Mouse (Mus musculus): ENCODE results near the gene Barhl1. TPM values are rescaled to one million over a fixed set of nuclear protein-coding genes. Genes with fewer than 3 reads are reported as not detected.

Gene Barhl1
- polyA plus RNA-seq, 1 experiment from 2014 or later, result not detected

DNA sequence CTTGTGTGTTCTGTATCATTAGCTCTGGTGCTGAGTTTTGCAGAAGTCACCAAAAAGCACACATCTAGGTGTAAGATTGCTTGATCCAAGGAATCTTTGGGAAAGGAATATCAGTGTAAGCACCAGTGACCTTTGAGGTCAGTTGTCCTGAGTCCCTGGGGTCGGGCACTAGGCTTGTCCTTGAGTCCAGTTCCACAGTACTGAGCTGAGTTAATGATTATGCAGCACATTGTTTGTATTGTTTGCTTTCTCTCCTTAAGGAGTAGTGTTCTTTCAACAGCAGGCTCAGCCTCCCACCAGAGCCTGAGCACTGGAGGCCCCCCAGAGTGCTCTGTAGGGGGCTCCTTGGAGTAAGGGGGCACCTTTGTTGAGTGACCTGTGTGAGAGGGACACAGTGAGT, 23.7 kb downstream of the Barhl1 start:
- Histone ChIP-seq H3K4me3 (ENCODE audit: low read length) (no peak overlapping the region), H3K27ac (ENCODE audit: low read length) (no peak overlapping the region), H3K9ac (ENCODE audit: low read depth, low read length) (no peak overlapping the region), H3K4me1 (ENCODE audit: control insufficient read depth, insufficient read depth, low read length) (0 out of 2 replicates have a peak, but pooled peaks cover 4% of the 10 kb centered on the region), H3K36me3 (ENCODE audit: control insufficient read depth, insufficient read depth, low read length) (0 out of 2 replicates have a peak, but pooled peaks cover 3% of the 10 kb centered on the region), H3K4me2 (ENCODE audit: low read depth, low read length) (no peak overlapping the region), H3K27me3 (replicated peaks; ENCODE audit: control insufficient read depth, insufficient read depth, low read length) (no peaks in the 10 kb centered on the region), H3K9me3 (ENCODE audit: control insufficient read depth, low read length) (no peaks in the 10 kb centered on the region)
- no peak for ATAC-seq
- 38% methylated on average over 1 of the region's 1 CpGs for WGBS

DNA sequence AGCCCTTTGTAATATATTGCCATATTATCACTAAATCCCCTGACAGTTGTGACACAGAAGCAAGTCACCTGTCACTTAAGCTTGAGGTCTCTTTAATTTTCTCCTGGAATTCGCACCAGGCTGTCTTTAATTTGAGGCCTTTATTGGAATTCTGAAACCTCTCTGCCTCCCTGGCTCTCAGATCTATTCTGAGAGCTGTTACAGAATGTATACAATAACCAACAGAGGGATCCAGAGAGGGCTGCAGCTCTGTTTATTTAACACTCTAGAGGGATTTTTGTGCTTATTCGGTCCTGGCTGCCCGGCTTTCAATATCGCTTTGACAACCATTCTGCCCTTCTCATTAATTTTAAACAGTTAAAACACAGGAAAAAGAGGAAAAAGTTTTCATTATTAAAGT, 31.6 kb downstream of the Barhl1 start:
- H3K27ac ChIP-seq (ENCODE audit: low read length), result no peak overlapping the region
- 44% methylated on average over 4 of the region's 4 CpGs for WGBS
- H3K4me3 ChIP-seq (ENCODE audit: low read length), result no peak overlapping the region
- H3K36me3 ChIP-seq (ENCODE audit: control insufficient read depth, insufficient read depth, low read length), result 0 out of 2 replicates have a peak, but pooled peaks cover 3% of the 10 kb centered on the region
- no peaks in the 10 kb centered on the region for H3K27me3 ChIP-seq (replicated peaks; ENCODE audit: control insufficient read depth, insufficient read depth, low read length)
- no peaks in the 10 kb centered on the region for H3K9me3 ChIP-seq (ENCODE audit: control insufficient read depth, low read length)
- ATAC-seq, result no peak
- H3K4me1 ChIP-seq (ENCODE audit: control insufficient read depth, insufficient read depth, low read length), result no peaks in the 10 kb centered on the region
- no peak overlapping the region for H3K4me2 ChIP-seq (ENCODE audit: low read depth, low read length)
- H3K9ac ChIP-seq (ENCODE audit: low read depth, low read length), result no peak overlapping the region

DNA sequence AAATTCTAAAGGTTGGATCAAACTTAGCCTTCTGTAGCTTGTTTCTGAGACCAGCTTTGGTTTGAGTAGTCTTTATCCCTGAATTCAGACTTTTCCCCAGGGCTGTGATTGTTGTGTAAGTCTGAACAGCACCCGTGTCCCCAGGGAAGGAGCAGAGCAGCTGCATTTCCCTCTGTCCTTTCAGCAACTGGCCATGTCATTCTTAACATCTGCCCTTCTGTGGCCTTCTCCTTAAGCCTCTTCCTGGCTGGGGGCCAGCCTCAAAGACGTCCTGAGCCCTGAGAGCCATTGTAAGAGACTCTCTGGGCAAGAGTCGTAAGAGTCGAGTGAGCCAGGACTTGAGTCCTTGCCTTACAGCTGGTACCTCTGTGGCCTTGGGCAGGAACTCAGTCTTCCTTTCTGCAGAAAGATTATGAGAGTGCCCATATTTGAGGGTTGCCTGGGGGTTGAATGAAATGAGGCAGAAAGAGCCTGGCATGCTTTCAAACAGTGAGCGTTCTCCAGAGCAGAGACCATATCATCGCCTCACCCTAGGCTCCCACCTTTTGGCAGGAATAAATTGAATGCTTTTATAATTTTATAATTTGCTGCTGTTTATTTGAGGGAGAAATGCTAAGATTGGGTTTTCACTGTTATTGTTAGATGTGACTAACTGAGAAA, 33.5 kb downstream of the Barhl1 start:
- Histone ChIP-seq H3K4me3 (ENCODE audit: low read length) (no peak overlapping the region), H3K27me3 (replicated peaks; ENCODE audit: control insufficient read depth, insufficient read depth, low read length) (no peaks in the 10 kb centered on the region), H3K4me1 (ENCODE audit: control insufficient read depth, insufficient read depth, low read length) (no peaks in the 10 kb centered on the region), H3K9me3 (ENCODE audit: control insufficient read depth, low read length) (no peaks in the 10 kb centered on the region), H3K4me2 (ENCODE audit: low read depth, low read length) (no peak overlapping the region), H3K9ac (ENCODE audit: low read depth, low read length) (no peak overlapping the region), H3K36me3 (ENCODE audit: control insufficient read depth, insufficient read depth, low read length) (0 out of 2 replicates have a peak, but pooled peaks cover 3% of the 10 kb centered on the region), H3K27ac (ENCODE audit: low read length) (no peak overlapping the region)
- WGBS, result 75% methylated on average over 6 of the region's 6 CpGs
- no peak for ATAC-seq

- H3K27me3 ChIP-seq (replicated peaks; ENCODE audit: control insufficient read depth, insufficient read depth, low read length), result no peaks in the 10 kb centered on the region
- H3K36me3 ChIP-seq (ENCODE audit: control insufficient read depth, insufficient read depth, low read length), result 0 out of 2 replicates have a peak, but pooled peaks cover 3% of the 10 kb centered on the region
- H3K27ac ChIP-seq (ENCODE audit: low read length), result no peak overlapping the region
- 84% methylated on average over 3 of the region's 3 CpGs for WGBS
- H3K4me1 ChIP-seq (ENCODE audit: control insufficient read depth, insufficient read depth, low read length), result no peaks in the 10 kb centered on the region
- no peak overlapping the region for H3K9ac ChIP-seq (ENCODE audit: low read depth, low read length)
- no peak for ATAC-seq
- no peak overlapping the region for H3K4me3 ChIP-seq (ENCODE audit: low read length)
- no peak overlapping the region for H3K4me2 ChIP-seq (ENCODE audit: low read depth, low read length)
- H3K9me3 ChIP-seq (ENCODE audit: control insufficient read depth, low read length), result no peaks in the 10 kb centered on the region
Observed at GRCm38 (mm10) chr2:28882047-28882446, 34.4 kb downstream of the Barhl1 start.

GRCm38 (mm10) chr2:28881275-28881674, 35.2 kb downstream of the Barhl1 start:
- Histone ChIP-seq H3K9me3 (ENCODE audit: control insufficient read depth, low read length) (no peaks in the 10 kb centered on the region), H3K27ac (ENCODE audit: low read length) (no peak overlapping the region), H3K4me3 (ENCODE audit: low read length) (no peak overlapping the region), H3K9ac (ENCODE audit: low read depth, low read length) (no peak overlapping the region), H3K4me1 (ENCODE audit: control insufficient read depth, insufficient read depth, low read length) (no peaks in the 10 kb centered on the region), H3K27me3 (replicated peaks; ENCODE audit: control insufficient read depth, insufficient read depth, low read length) (no peaks in the 10 kb centered on the region), H3K4me2 (ENCODE audit: low read depth, low read length) (no peak overlapping the region), H3K36me3 (ENCODE audit: control insufficient read depth, insufficient read depth, low read length) (0 out of 2 replicates have a peak, but pooled peaks cover 3% of the 10 kb centered on the region)
- 87% methylated on average over 3 of the region's 3 CpGs for WGBS
- no peak for ATAC-seq

DNA sequence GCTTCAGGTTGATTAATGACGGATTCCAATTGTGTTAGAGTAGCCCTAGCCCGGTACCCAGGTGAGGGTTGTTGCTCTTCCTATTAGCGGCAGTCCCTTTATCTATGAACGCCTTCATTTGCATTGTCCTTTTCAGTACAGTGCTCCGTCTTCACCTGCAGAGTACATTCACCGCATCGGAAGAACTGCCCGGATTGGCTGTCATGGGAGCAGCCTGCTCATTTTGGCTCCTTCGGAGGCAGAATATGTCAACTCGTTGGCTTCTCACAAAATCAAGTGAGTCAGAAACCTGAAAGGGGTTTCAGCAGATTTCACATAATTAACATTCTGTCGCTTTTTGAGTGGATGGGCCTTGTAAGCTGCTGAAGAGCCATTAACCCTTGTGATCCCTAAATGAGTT, 40.9 kb downstream of the Barhl1 start:
- Histone ChIP-seq H3K27ac (ENCODE audit: low read length) (no peak overlapping the region), H3K27me3 (replicated peaks; ENCODE audit: control insufficient read depth, insufficient read depth, low read length) (no peaks in the 10 kb centered on the region), H3K9ac (ENCODE audit: low read depth, low read length) (no peak overlapping the region), H3K4me3 (ENCODE audit: low read length) (no peak overlapping the region), H3K36me3 (ENCODE audit: control insufficient read depth, insufficient read depth, low read length) (no peaks in the 10 kb centered on the region), H3K4me2 (ENCODE audit: low read depth, low read length) (no peak overlapping the region), H3K9me3 (ENCODE audit: control insufficient read depth, low read length) (no peaks in the 10 kb centered on the region), H3K4me1 (ENCODE audit: control insufficient read depth, insufficient read depth, low read length) (no peaks in the 10 kb centered on the region)
- 88% methylated on average over 11 of the region's 11 CpGs for WGBS
- ATAC-seq, result no peak

DNA sequence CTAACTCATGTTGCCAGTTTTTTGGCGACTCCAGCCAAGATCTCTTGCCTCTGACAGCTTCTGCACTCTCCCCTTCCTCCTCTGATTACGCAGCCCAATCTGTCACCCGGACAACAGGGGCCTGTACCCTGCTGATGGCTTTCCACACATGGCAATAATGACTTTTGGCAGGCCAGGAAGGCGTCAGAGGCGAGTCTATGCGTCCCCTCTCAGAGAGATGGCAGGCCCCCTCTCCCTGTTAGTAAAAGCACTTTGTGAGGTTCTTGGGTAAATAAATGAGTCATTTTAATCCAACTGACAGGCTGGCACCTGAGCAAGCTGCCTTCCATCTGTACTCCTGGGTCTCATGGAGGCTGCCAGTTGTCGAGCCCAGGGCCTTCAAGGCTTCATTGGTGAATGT, 49.0 kb downstream of the Barhl1 start:
- H3K4me2 ChIP-seq (ENCODE audit: low read depth, low read length), result no peak overlapping the region
- H3K4me1 ChIP-seq (ENCODE audit: control insufficient read depth, insufficient read depth, low read length), result no peaks in the 10 kb centered on the region
- H3K9me3 ChIP-seq (ENCODE audit: control insufficient read depth, low read length), result no peaks in the 10 kb centered on the region
- no peak overlapping the region for H3K9ac ChIP-seq (ENCODE audit: low read depth, low read length)
- H3K4me3 ChIP-seq (ENCODE audit: low read length), result no peak overlapping the region
- WGBS, result 70% methylated on average over 7 of the region's 7 CpGs
- no peak for ATAC-seq
- H3K36me3 ChIP-seq (ENCODE audit: control insufficient read depth, insufficient read depth, low read length), result no peaks in the 10 kb centered on the region; the same call in 1 of the 2 replicates
- H3K27ac ChIP-seq (ENCODE audit: low read length), result no peak overlapping the region
- H3K27me3 ChIP-seq (replicated peaks; ENCODE audit: control insufficient read depth, insufficient read depth, low read length), result no peaks in the 10 kb centered on the region

DNA sequence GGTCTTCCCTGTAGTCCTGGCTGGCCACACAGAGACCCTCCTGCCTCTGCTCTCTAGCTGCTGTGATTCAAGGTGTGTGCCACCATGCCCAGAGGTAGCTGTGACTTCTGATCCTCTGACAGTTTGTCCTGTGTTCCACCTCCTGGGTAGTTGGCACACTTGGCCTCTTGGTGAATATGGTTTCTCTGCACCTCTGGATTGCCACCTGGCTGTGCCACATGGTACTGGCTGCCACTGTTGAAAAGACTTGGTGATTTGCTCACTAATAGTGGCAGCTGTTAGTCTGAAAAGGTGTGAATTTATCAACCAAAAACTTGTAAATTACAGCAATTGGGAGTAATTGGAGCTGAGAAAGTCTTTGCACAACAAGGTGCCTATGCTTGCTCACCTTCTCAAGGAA, 52.6 kb downstream of the Barhl1 start:
- H3K9me3 ChIP-seq (ENCODE audit: control insufficient read depth, low read length), result no peaks in the 10 kb centered on the region
- H3K4me1 ChIP-seq (ENCODE audit: control insufficient read depth, insufficient read depth, low read length), result no peaks in the 10 kb centered on the region
- no peaks in the 10 kb centered on the region; the same call in 1 of the 2 replicates for H3K36me3 ChIP-seq (ENCODE audit: control insufficient read depth, insufficient read depth, low read length)
- no peak for ATAC-seq
- no peak overlapping the region for H3K9ac ChIP-seq (ENCODE audit: low read depth, low read length)
- H3K27ac ChIP-seq (ENCODE audit: low read length), result no peak overlapping the region
- no peak overlapping the region for H3K4me2 ChIP-seq (ENCODE audit: low read depth, low read length)
- no peak overlapping the region for H3K4me3 ChIP-seq (ENCODE audit: low read length)
- H3K27me3 ChIP-seq (replicated peaks; ENCODE audit: control insufficient read depth, insufficient read depth, low read length), result no peaks in the 10 kb centered on the region

DNA sequence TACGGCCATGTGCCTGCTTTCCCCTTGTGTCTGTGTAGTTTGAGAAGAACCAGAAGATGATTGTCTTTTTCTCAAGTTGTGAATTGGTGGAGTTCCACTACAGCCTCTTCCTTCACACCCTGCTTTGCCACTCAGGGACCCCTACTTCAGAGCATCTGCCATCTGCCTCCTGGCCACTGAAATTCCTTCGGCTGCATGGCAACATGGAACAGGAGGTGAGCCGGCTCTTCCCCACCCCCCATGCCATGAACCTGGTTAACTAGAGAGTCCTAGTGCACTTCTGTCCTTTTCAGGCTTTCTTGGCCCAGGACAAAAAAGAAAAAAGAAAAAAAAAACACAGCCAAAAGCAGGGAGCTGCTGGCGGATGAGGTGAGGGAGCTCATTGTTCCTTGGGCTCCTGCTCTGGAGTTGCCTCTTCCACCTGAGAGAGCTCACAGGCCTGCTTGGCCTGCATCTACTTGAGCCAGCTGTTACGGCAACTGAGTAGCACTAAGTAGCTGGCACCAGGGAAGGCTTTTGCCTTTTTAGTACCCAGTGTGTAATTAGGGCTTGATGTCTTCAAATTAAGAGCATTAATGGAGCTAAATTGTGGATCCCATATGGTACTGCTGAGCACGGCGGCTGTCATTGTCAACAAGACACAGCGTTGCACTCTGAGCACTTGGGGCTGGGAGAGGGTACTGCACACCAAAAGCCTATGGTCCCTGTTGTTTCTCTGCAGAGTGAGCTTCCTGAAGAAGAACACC, 55.6 kb downstream of the Barhl1 start:
- no peaks in the 10 kb centered on the region for H3K4me1 ChIP-seq (ENCODE audit: control insufficient read depth, insufficient read depth, low read length)
- no peak for ATAC-seq
- H3K9ac ChIP-seq (ENCODE audit: low read depth, low read length), result no peak overlapping the region
- no peaks in the 10 kb centered on the region for H3K9me3 ChIP-seq (ENCODE audit: control insufficient read depth, low read length)
- H3K27ac ChIP-seq (ENCODE audit: low read length), result no peak overlapping the region
- H3K36me3 ChIP-seq (ENCODE audit: control insufficient read depth, insufficient read depth, low read length), result no peaks in the 10 kb centered on the region; the same call in 1 of the 2 replicates
- 91% methylated on average over 8 of the region's 8 CpGs for WGBS
- H3K4me2 ChIP-seq (ENCODE audit: low read depth, low read length), result no peak overlapping the region
- H3K27me3 ChIP-seq (replicated peaks; ENCODE audit: control insufficient read depth, insufficient read depth, low read length), result no peaks in the 10 kb centered on the region
- H3K4me3 ChIP-seq (ENCODE audit: low read length), result no peak overlapping the region
